Mouse (Mus musculus): ENCODE measurements around the gene Sdk1.

DNA sequence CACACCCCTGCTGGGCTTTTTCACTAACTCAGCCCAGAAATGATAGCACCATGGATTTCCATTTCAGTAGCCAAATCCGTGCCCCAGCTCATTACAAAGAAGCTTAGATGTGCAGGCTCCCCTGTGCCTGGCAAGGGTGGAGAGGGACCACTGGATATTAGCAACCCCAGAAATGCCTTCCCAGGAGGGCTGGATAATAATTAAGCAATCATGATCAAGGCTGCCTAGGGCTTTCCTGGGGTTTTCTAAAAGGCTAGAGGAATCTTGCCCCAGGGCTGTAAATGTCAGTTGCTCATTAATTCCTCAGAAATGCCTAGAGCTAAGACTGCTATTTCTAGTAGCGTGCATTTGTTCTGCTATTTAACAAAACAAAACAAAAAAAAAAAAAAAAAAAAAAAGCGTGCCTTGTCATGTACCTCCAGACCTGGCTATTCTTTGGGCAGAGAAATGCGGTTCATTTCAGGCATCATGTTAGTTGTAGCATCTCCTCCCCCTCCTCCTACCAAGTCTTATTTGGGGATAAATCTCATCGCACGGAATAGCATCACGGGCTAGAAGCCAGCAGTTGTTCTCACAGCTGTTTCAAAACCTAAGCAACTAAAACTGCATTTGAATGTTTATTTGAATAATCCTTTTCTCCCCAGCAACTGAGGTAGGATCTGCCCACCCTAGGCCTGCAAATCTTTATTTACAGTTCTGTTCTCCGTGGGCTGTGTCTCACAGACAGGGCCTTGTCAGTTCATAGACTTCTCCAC lies 617.3 kb downstream of the Sdk1 start:
- no peak for TF ChIP-seq CTCF (IDR thresholded peaks at IDR 0.05; ENCODE audit: low read depth, low read length)
- TF ChIP-seq POLR2A (IDR thresholded peaks at IDR 0.05; ENCODE audit: borderline replicate concordance, low read depth, low read length), result no peak

All from bone marrow macrophage, adult 2 months (primary cell).